Mouse (Mus musculus) cerebellum, adult 2 months (tissue): ENCODE results near the gene Acsm5. TPM values are rescaled to one million over a fixed set of nuclear protein-coding genes. Genes with fewer than 3 reads are reported as not detected.

Source experiments
- DNase-seq, 2 experiments: peaks; one replicate each; pipeline ENCODE4 v3.0.0; 2021
- H3K27ac ChIP-seq: fragments of 200-500 bp; 2 replicates; pipeline ENCODE4 v1.5.1; 2012; ENCODE audit warnings: low read length, control low read depth, inconsistent platforms; ENCODE audit not compliant: insufficient read depth
- H3K27me3 ChIP-seq: fragments of 200-500 bp; 2 replicates; pipeline ENCODE4 v1.6.1; 2012; ENCODE audit warnings: inconsistent platforms, mild to moderate bottlenecking, low read length, moderate library complexity; ENCODE audit not compliant: control insufficient read depth, insufficient read depth
- H3K4me1 ChIP-seq: fragments of 200-500 bp; 2 replicates; pipeline ENCODE4 v1.6.1; 2011; ENCODE audit warnings: low read length; ENCODE audit not compliant: control insufficient read depth, insufficient read depth
- H3K4me3 ChIP-seq: fragments of 200-500 bp; replicated peaks from 2 replicates; pipeline ENCODE3; 2011; ENCODE audit warnings: mild to moderate bottlenecking, low read depth, low read length, control low read depth; ENCODE audit not compliant: insufficient read depth
- CTCF ChIP-seq: fragments of 200-500 bp; IDR thresholded peaks from 2 replicates; pipeline ENCODE4 v1.5.1; 2011; ENCODE audit warnings: low read depth, mild to moderate bottlenecking, control low read depth, low read length, moderate library complexity, borderline replicate concordance; ENCODE audit not compliant: insufficient read depth
- POLR2A ChIP-seq: fragments of 200-500 bp; IDR thresholded peaks from 2 replicates; pipeline ENCODE4 v1.6.1; 2011; ENCODE audit warnings: low read length, control low read depth, borderline replicate concordance; ENCODE audit not compliant: insufficient read depth
- WGBS: fragments of 180-500 bp; shearing (Covaris S2); methylation state at CpG from one replicate; pipeline ENCODE4 v1.1.7; 2018; 5-methylcytosine and 5-hydroxymethylcytosine counted together
- polyA plus RNA-seq: library from polyadenylated mRNA; depleted of rRNA; stranded (reverse); fragments of >200 nt; gene quantifications from 2 replicates; pipeline ENCODE4 v1.2.3, GENCODE M21; 2012

Gene Acsm5
- polyA plus RNA-seq, 1 experiment, result 1.1 TPM

GRCm38 (mm10) chr7:119526486-119526885, 7.2 kb downstream of the Acsm5 start:
- 56% methylated on average over 13 of the region's 13 CpGs for WGBS
- no peak for DNase-seq
- no peak for TF ChIP-seq POLR2A
- TF ChIP-seq CTCF, result no peak
- H3K4me3 ChIP-seq, result peak overlapping the region; percentile 4
- H3K27ac ChIP-seq, result no peak overlapping the region; the same call in 1 of the 2 replicates
- H3K4me1 ChIP-seq, result no peaks in the 10 kb centered on the region
- H3K27me3 ChIP-seq, result no peaks in the 10 kb centered on the region

- Histone ChIP-seq H3K4me3 (no peak overlapping the region), H3K4me1 (no peaks in the 10 kb centered on the region), H3K27ac (no peak overlapping the region), H3K27me3 (no peaks in the 10 kb centered on the region)
- no peak for TF ChIP-seq CTCF
- TF ChIP-seq POLR2A, result no peak
- WGBS, result 92% methylated on average over 1 of the region's 1 CpGs
- DNase-seq, result no peak
Observed at GRCm38 (mm10) chr7:119527135-119527534, 7.9 kb downstream of the Acsm5 start.

DNA sequence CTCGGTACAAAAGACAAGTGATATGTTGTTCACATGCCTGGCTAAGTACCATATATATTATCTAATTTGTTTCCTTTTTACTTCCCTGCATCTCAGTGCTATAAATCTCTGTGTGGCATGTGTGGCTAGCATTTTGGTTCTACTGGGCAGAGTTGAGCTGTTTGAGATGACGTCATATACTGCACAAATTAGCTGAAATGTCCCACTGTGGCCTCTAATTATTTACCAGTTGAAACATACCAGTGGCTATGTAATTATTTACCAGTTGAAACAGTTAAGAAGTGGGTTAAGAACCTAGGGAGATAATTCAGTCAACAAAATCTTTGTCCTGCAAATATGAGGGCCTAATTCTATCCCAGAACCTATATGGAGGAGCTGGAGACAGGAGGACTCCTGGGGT, 8.3 kb downstream of the Acsm5 start:
- H3K27ac ChIP-seq, result no peak overlapping the region
- no peak overlapping the region for H3K4me3 ChIP-seq
- no peak for TF ChIP-seq POLR2A
- no peaks in the 10 kb centered on the region for H3K4me1 ChIP-seq
- no peak for DNase-seq
- no peaks in the 10 kb centered on the region for H3K27me3 ChIP-seq
- 86% methylated on average over 2 of the region's 2 CpGs for WGBS

DNA sequence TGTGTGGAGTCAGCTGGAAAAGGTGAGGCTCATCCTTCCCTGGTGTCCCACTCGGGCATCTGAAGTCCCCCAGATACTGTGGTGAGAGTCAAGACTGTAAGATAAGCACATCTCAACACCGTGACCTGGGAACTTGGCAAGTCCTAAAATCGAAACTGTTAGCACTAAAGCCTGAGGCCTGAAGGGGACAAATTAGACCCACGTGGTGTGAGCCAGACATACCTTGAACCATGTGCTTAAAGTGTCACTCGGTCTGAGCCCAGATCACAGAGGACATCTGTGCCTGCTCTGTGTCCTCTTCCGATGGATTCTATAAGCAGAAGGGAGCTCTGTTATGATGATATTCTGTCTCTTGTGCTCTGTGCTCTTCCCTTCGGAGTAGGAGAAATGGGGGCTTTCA, 9.4 kb downstream of the Acsm5 start:
- whole genome bisulfite sequencing, result 80% methylated on average over 7 of the region's 7 CpGs
- Histone ChIP-seq H3K27me3 (no peaks in the 10 kb centered on the region), H3K27ac (no peak overlapping the region), H3K4me1 (no peaks in the 10 kb centered on the region), H3K4me3 (no peak overlapping the region)
- DNase-seq, result no peak
- TF ChIP-seq POLR2A (no peak), CTCF (no peak)

GRCm38 (mm10) chr7:119532924-119533323, 13.7 kb downstream of the Acsm5 start:
- TF ChIP-seq POLR2A, result no peak
- TF ChIP-seq CTCF, result no peak
- Histone ChIP-seq H3K4me1 (no peaks in the 10 kb centered on the region), H3K27me3 (no peaks in the 10 kb centered on the region), H3K27ac (no peak overlapping the region), H3K4me3 (no peak overlapping the region)
- 56% methylated on average over 1 of the region's 1 CpGs for WGBS
- no peak for DNase-seq

DNA sequence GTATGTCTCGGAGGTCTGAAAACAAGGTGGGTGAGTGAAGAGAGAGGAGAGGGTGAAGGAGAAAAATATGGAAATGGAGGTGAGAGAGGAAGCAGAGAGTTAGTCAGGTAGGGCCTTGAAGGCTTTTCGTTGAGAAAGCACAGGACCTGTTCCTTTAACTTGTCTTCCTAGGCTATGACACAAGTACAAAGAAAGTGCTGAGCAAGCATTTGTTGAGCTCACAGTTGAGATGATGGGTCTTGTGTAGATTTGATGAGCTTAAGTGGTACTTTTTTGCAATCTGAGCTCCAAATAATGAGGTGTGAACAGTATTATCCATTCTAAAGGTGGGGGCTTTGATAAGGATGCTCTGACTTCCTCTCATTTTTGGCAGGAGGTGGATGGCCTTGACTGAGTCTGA, 15.1 kb downstream of the Acsm5 start:
- WGBS, result 77% methylated on average over 2 of the region's 2 CpGs
- no peaks in the 10 kb centered on the region for H3K4me1 ChIP-seq
- no peaks in the 10 kb centered on the region for H3K27me3 ChIP-seq
- no peak overlapping the region for H3K4me3 ChIP-seq
- DNase-seq, result no peak
- no peak for TF ChIP-seq POLR2A
- TF ChIP-seq CTCF, result no peak
- H3K27ac ChIP-seq, result no peak overlapping the region

DNA sequence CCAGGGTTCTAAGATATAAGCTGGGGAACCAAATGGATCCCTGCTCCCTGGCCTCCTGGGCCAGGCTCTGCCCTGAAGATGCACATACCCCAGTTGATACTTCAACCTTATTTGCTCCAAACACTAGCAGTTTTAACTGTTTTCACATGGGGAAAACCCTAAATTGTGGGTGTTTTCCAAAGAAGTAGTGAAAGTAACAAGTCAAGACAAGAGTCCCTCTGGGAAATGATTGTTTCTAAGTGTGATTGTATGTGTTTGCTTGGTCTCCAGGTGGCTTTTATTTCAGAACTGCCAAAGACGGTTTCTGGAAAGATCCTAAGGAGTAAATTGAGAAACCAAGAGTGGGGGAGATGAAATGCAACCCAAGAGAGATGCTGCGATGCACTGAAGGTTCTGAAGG, 23.2 kb downstream of the Acsm5 start:
- no peak overlapping the region for H3K27ac ChIP-seq
- no peaks in the 10 kb centered on the region for H3K4me1 ChIP-seq
- no peak overlapping the region for H3K4me3 ChIP-seq
- TF ChIP-seq CTCF (no peak), POLR2A (no peak)
- no peak for DNase-seq
- H3K27me3 ChIP-seq, result no peaks in the 10 kb centered on the region
- WGBS, result 74% methylated on average over 2 of the region's 2 CpGs

GRCm38 (mm10) chr7:119545572-119545971, 26.3 kb downstream of the Acsm5 start:
- Histone ChIP-seq H3K4me1 (no peaks in the 10 kb centered on the region), H3K27ac (no peak overlapping the region), H3K27me3 (no peaks in the 10 kb centered on the region), H3K4me3 (no peak overlapping the region)
- no peak for TF ChIP-seq POLR2A
- no peak for TF ChIP-seq CTCF
- no peak for DNase-seq
